Mouse (Mus musculus) kidney, embryonic 16.5 days (tissue): ENCODE measurements around the gene Asic1. TPM values are rescaled to one million over a fixed set of nuclear protein-coding genes. Genes with fewer than 3 reads are reported as not detected.
"Not testable (repeated sequence)": the region's sequence is repeated elsewhere in the genome, so short reads cannot be mapped to it uniquely, and the experiment has no call there.

Experiments used
- ATAC-seq: fragments of 200-750 bp; cut with Nextera tagmentation; 2 replicates; pipeline ENCODE4 v1.8.0; 2017; ENCODE audit warnings: moderate TSS enrichment; ENCODE audit not compliant: low FRiP score, low TSS enrichment
- H3K27ac ChIP-seq: fragments of 300-500 bp; sonication (generic); 2 replicates; pipeline ENCODE4 v1.5.1; 2014; ENCODE audit warnings: low read length
- H3K27me3 ChIP-seq: fragments of 300-500 bp; sonication (generic); 2 replicates; pipeline ENCODE4 v1.6.1; 2014; ENCODE audit warnings: low read length, control low read depth, mixed read lengths; ENCODE audit not compliant: insufficient read depth
- H3K36me3 ChIP-seq: fragments of 300-500 bp; sonication (generic); 2 replicates; pipeline ENCODE4 v1.6.1; 2014; ENCODE audit warnings: low read length, control low read depth, mixed read lengths; ENCODE audit not compliant: insufficient read depth
- H3K4me1 ChIP-seq: fragments of 300-500 bp; sonication (generic); 2 replicates; pipeline ENCODE4 v1.6.1; 2014; ENCODE audit warnings: low read length, control low read depth, mixed read lengths; ENCODE audit not compliant: insufficient read depth
- H3K4me2 ChIP-seq: fragments of 300-500 bp; sonication (generic); replicated peaks from 2 replicates; pipeline ENCODE4 v1.6.1; 2014; ENCODE audit warnings: low read depth, low read length
- H3K4me3 ChIP-seq: fragments of 300-500 bp; sonication (generic); 2 replicates; pipeline ENCODE4 v1.5.1; 2014; ENCODE audit warnings: mild to moderate bottlenecking, low read length
- H3K9ac ChIP-seq: fragments of 300-500 bp; sonication (generic); replicated peaks from 2 replicates; pipeline ENCODE4 v1.6.1; 2014; ENCODE audit warnings: low read length
- H3K9me3 ChIP-seq: fragments of 300-500 bp; sonication (generic); 2 replicates; pipeline ENCODE4 v1.6.1; 2016; ENCODE audit warnings: low read length, control low read depth
- WGBS: fragments of 180-500 bp; shearing (Covaris S2); extraction: QIAGEN DNeasy Blood & Tissue Kit; methylation state at CpG from one replicate; pipeline ENCODE4 v1.1.7; 2014; 5-methylcytosine and 5-hydroxymethylcytosine counted together
- polyA plus RNA-seq: library from polyadenylated mRNA; unstranded; fragments of >200 nt; fragmentation: Nextera tagmentation; extraction: Ambion mirVana; gene quantifications from 2 replicates; pipeline ENCODE4 v1.2.1, GENCODE M21; 2015

The Asic1 gene
- polyA plus RNA-seq, 1 experiment from 2014 or later, result 1.7 TPM

- H3K4me2 ChIP-seq, result no peak overlapping the region
Measured at GRCm38 (mm10) chr15:99699715-99700114, 29.5 kb downstream of the Asic1 start.

DNA sequence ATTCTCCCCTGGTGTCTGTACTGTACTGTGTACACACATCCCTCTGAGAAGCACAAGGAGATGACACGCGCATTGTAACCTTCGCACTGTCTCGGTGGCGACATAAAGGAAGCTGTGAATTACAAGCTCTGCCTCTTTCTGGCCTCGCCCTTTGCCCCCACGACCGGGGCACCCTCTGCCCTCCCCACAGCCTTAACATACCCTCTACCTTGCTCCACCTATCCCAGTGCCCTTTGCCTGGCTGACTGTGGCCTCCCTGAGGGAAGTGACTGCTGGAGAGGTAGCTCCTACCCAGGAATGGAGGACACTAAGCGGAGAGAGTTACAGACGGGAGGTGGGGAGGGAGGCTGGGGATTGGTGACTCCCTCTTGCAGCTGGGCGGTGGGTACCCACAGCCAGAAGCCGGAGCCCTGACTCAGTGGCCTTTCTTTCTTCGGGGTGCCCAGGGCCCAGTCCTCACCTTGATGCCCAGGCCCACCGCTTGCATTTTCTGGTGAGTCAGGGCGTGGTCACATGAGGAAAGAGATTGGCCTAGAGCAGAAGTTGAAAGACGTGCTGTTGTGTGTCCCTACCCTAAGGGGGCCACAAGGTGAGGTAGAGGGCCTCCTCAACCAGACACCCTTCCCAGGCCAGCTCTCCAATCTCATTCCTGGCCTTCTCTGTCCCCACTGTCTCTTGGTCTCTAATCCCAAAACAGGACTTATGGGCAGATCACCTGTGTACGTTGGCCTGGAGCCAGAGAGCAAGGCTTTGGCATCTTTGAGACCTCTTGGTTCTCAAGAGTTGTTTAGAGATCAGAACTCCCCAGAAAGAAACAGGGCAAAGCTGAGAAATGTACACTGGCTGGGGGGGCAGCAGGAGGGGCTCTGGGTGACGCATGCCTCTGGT lies 30.3 kb downstream of the Asic1 start:
- Histone ChIP-seq H3K27ac (no peak overlapping the region), H3K9me3 (no peaks in the 10 kb centered on the region), H3K36me3 (peaks cover 14% of the 10 kb centered on the region), H3K4me3 (no peak overlapping the region), H3K4me1 (peaks cover 32% of the 10 kb centered on the region), H3K27me3 (no peaks in the 10 kb centered on the region), H3K4me2 (no peak overlapping the region), H3K9ac (no peak overlapping the region)
- no peak for ATAC-seq
- WGBS, result 85% methylated on average over 18 of the region's 18 CpGs

More at GRCm38 (mm10) chr15:99699715-99700114, 29.5 kb downstream of the Asic1 start:
- Histone ChIP-seq H3K4me1 (peaks cover 30% of the 10 kb centered on the region), H3K9ac (no peak overlapping the region), H3K27ac (no peak overlapping the region), H3K9me3 (no peaks in the 10 kb centered on the region), H3K36me3 (peaks cover 11% of the 10 kb centered on the region; the same call in 1 of the 2 replicates), H3K27me3 (no peaks in the 10 kb centered on the region), H3K4me3 (no peak overlapping the region)
- no peak for ATAC-seq
- WGBS, result 74% methylated on average over 10 of the region's 10 CpGs

DNA sequence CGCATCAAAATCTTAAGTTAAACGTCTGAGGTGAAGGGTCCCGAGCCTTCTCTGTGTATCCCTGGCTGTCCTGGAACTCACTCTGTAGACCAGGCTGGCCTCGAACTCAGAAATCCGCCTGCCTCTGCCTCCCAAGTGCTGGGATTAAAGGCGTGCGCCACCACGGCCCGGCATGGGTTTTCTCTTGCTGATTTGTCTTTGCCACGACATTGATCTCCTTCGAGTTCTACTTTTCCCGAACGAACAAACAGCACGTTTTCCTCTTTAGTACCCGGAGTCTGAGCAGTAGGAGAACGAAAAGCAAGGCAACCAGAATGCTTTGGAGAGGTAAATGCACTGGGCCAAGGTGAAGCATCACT lies 31.5 kb downstream of the Asic1 start:
- Histone ChIP-seq H3K9ac (peak overlapping the region; percentile 99), H3K4me2 (peak overlapping the region; percentile 59), H3K4me1 (peaks cover 32% of the 10 kb centered on the region), H3K36me3 (peaks cover 17% of the 10 kb centered on the region), H3K4me3 (peak overlapping the region; percentile 90)
- not testable (repeated sequence) for H3K27ac ChIP-seq, ATAC-seq, H3K9me3 ChIP-seq, H3K27me3 ChIP-seq
- 45% methylated on average over 16 of the region's 16 CpGs for WGBS

GRCm38 (mm10) chr15:99701999-99702900 lies 32.1 kb downstream of the Asic1 start, which contains the start of gene Smarcd1:
TSS of gene Smarcd1 (plus strand) at chr15:99702129.
- H3K9me3 ChIP-seq, result no peaks in the 10 kb centered on the region
- peaks cover 20% of the 10 kb centered on the region for H3K36me3 ChIP-seq
- H3K27ac ChIP-seq, result peak within 1 kb of the TSS; percentile 97
- peak; percentile 94 for ATAC-seq
- H3K9ac ChIP-seq, result peak within 1 kb of the TSS; percentile 99
- H3K4me1 ChIP-seq, result peaks cover 32% of the 10 kb centered on the region
- WGBS, result under 1% methylated on average over 62 of the region's 71 CpGs
- H3K4me2 ChIP-seq, result peak within 1 kb of the TSS; percentile 59
- H3K4me3 ChIP-seq, result peak within 1 kb of the TSS; percentile 90
- H3K27me3 ChIP-seq, result no peaks in the 10 kb centered on the region

DNA sequence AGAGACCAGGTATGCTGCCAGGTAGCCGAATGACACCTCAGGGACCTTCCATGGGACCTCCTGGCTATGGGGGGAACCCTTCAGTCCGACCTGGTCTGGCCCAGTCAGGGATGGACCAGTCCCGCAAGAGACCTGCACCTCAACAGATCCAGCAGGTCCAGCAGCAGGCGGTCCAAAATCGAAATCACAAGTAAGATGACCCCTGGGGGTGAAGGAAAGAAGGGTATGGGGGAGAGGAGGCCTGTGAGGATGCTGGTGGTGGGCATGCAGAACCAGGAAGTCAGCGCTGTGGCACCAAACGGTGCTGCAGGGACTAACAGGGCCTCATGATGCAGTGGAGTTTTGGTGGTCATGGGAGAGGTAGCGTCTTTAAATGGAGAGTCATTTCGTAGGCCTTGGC lies 32.9 kb downstream of the Asic1 start:
- Histone ChIP-seq H3K4me2 (peak overlapping the region; percentile 59), H3K4me3 (peak overlapping the region; percentile 90), H3K4me1 (peaks cover 32% of the 10 kb centered on the region), H3K27me3 (no peaks in the 10 kb centered on the region), H3K27ac (peak overlapping the region; percentile 97), H3K9me3 (no peaks in the 10 kb centered on the region), H3K9ac (peak overlapping the region; percentile 99), H3K36me3 (peaks cover 28% of the 10 kb centered on the region)
- 61% methylated on average over 9 of the region's 9 CpGs for WGBS
- ATAC-seq, result no peak

- Histone ChIP-seq H3K27ac (peak overlapping the region; percentile 73), H3K4me2 (peak overlapping the region; percentile 59), H3K9me3 (no peaks in the 10 kb centered on the region), H3K9ac (peak overlapping the region; percentile 39), H3K4me1 (peaks cover 31% of the 10 kb centered on the region), H3K36me3 (peaks cover 34% of the 10 kb centered on the region), H3K27me3 (no peaks in the 10 kb centered on the region), H3K4me3 (no peak overlapping the region)
- ATAC-seq, result no peak
- 66% methylated on average over 5 of the region's 5 CpGs for WGBS
Measured at GRCm38 (mm10) chr15:99703676-99704040, 33.5 kb downstream of the Asic1 start.

DNA sequence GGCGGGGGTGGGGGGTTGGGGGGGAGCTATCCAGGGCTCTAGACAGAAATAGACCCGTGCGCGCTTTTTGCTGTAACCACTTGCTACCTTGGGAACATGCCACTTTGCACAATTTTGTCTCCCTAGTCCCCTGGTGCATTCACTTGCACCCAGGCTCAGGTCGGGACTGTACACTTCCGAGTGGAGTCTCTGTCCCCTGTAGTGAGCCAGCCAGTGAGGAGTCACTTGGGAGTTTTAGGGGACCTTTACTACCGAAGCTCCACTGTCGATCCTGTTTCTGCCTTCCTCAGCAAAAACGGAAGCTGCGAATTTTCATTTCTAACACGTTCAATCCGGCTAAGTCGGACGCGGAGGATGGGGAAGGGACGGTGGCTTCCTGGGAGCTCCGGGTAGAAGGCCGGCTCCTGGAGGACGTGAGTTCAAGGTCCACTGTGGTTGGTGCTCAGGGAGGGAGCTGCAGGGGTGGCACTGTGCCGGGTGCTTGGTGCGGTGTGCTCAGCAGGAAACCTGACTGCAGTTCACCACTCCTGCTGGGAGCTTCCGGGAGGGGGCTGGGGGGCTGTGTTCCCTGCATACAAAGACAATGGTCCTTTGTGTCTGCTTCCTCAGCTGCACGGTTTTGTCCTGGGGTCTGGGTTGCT lies 34.0 kb downstream of the Asic1 start:
- H3K27ac ChIP-seq, result peak overlapping the region; percentile 73
- no peaks in the 10 kb centered on the region for H3K27me3 ChIP-seq
- H3K9ac ChIP-seq, result peak overlapping the region; percentile 39
- peaks cover 38% of the 10 kb centered on the region for H3K36me3 ChIP-seq
- no peak for ATAC-seq
- 45% methylated on average over 23 of the region's 23 CpGs for WGBS
- H3K4me3 ChIP-seq, result no peak overlapping the region; the same call in 1 of the 2 replicates
- H3K4me2 ChIP-seq, result peak overlapping the region; percentile 59
- H3K4me1 ChIP-seq, result peaks cover 29% of the 10 kb centered on the region
- H3K9me3 ChIP-seq, result no peaks in the 10 kb centered on the region

DNA sequence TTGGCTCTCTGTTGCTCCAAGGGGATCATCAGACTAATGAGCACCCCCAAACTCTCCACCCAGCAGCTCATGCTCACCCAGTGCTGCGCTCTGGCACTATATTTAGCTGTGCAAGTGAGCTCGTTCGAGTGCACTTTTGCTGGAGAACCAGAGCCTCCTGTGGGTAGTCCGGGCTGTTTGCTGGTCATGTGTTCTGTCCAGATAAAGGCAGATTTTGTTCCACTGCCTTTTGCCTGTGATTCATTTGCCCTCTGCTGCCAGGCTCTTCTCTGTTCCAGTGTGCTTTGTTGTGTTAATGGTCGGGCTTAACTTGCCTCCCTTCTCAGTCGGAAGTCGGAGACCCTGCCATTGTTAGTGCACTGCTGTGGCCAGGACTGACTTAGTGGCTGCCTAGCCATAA lies 34.7 kb downstream of the Asic1 start:
- Histone ChIP-seq H3K27ac (peak overlapping the region; percentile 73), H3K4me1 (peaks cover 29% of the 10 kb centered on the region), H3K4me3 (no peak overlapping the region), H3K4me2 (no peak overlapping the region), H3K36me3 (peaks cover 45% of the 10 kb centered on the region), H3K9me3 (no peaks in the 10 kb centered on the region), H3K9ac (no peak overlapping the region), H3K27me3 (no peaks in the 10 kb centered on the region)
- WGBS, result 74% methylated on average over 7 of the region's 7 CpGs
- ATAC-seq, result no peak

GRCm38 (mm10) chr15:99705440-99706048 lies 35.4 kb downstream of the Asic1 start, which contains the start of gene Gm17349:
TSS of gene Gm17349 (minus strand) at chr15:99705490.
- 69% methylated on average over 11 of the region's 11 CpGs for WGBS
- H3K36me3 ChIP-seq, result peaks cover 51% of the 10 kb centered on the region
- peak within 1 kb of the TSS; percentile 39; the same call in 1 of the 2 replicates for H3K9ac ChIP-seq

More at GRCm38 (mm10) chr15:99705440-99706048, 35.4 kb downstream of the Asic1 start, which contains the start of gene Gm17349:
- no peak within 1 kb of the TSS for H3K4me3 ChIP-seq
- no peaks in the 10 kb centered on the region for H3K9me3 ChIP-seq
- H3K27me3 ChIP-seq, result no peaks in the 10 kb centered on the region
- no peak for ATAC-seq
- peak within 1 kb of the TSS; percentile 59; the same call in 1 of the 2 replicates for H3K4me2 ChIP-seq
- peak within 1 kb of the TSS; percentile 73 for H3K27ac ChIP-seq
- H3K4me1 ChIP-seq, result peaks cover 29% of the 10 kb centered on the region
